Mouse (Mus musculus) brain, embryonic 18.5 days (tissue): ENCODE measurements around the gene Pim2.
"Not testable (repeated sequence)": the region's sequence is repeated elsewhere in the genome, so short reads cannot be mapped to it uniquely, and the experiment has no call there.

Experiments used
- DNase-seq: peaks from one replicate; pipeline ENCODE4 v3.0.0-alpha.2; 2012; ENCODE audit warnings: low read depth, low spot score

The Pim2 gene

DNA sequence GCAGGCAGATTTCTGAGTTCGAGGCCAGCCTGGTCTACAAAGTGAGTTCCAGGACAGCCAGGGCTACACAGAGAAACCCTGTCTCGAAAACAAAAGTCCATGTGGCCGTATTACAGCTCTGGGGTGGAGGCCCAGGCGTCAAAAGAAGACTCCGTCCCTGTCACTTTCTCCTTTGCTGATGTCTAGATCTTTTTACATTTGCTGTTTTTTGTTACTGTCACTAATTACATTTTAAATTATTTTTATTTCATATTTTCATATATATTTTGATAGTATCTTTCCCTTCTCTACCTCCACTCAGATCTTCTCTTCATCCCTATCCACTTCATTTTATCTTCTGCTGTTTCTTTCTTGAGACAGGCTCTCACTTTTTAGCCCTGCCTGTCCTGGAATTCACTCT, 29.7 kb downstream of the Pim2 start, which contains the start of gene Gm10491:
Gene Gm10491 (minus strand): TSS at position 101 of the 400 bp plus-strand sequence.
- DNase-seq, result no peak

DNA sequence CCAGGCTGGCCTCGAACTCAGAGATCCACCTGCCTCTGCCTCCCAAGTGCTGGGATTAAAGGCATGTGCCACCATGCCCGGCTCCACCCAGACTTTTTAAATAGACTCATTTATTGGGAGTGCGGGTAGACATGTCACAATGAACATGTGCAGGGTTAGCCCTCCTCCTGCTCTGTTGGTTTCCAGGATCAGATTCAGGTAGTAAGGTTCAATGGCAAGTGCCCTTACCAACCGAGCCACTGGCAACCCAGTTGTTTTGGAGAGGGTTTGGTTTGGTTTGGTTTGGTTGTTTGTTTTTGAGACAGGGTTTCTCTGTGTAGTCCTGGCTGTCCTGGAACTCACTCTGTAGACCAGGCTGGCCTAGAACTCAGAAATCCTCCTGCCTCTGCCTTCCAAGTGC, 31.2 kb downstream of the Pim2 start, which contains the start of gene Gm10490:
Gene Gm10490 (plus strand): TSS at position 301 of the 400 bp plus-strand sequence.
- not testable (repeated sequence) for DNase-seq

DNA sequence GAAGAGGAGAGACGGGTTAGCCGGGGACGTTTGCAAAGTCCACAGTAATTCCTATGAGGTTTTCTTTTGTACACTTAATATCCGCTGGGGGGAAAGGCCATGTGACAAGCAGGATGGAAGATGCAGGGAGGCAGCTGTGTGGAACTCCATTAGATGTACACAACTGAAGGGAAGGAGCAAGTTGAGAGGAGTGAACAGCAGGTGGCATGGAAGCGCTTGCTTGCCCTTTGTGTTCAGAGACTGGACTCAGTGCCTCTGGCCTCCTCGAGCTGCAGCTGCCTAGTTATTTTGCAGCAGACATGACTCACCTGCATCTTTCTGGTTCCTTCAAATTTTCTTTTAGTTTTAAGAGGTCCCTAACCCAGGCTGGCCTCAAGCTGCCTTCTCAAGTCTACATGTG, 32.4 kb downstream of the Pim2 start:
- no peak for DNase-seq

DNA sequence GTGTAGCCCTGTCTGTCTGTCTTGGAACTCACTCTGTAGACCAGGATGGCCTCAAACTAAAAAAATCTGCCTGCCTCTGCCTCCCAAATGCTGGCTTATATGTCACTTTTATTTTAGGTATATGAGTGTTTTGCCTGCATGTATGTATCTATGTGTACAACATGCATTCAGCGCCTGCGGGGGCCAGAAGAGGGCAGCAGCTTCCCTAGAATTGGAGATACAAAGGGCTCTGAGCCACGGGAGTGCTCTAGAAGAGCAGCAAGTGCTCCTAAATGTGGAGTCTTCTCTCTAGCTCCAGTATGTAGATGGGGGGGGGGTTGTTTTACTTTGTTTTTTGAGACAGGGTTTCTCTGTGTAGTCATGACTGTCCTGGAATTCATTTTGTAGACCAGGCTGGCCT, 37.6 kb downstream of the Pim2 start:
- not testable (repeated sequence) for DNase-seq

- DNase-seq, result not testable (repeated sequence)
Observed at GRCm38 (mm10) chrX:7917960-7918359, 39.9 kb downstream of the Pim2 start.

DNA sequence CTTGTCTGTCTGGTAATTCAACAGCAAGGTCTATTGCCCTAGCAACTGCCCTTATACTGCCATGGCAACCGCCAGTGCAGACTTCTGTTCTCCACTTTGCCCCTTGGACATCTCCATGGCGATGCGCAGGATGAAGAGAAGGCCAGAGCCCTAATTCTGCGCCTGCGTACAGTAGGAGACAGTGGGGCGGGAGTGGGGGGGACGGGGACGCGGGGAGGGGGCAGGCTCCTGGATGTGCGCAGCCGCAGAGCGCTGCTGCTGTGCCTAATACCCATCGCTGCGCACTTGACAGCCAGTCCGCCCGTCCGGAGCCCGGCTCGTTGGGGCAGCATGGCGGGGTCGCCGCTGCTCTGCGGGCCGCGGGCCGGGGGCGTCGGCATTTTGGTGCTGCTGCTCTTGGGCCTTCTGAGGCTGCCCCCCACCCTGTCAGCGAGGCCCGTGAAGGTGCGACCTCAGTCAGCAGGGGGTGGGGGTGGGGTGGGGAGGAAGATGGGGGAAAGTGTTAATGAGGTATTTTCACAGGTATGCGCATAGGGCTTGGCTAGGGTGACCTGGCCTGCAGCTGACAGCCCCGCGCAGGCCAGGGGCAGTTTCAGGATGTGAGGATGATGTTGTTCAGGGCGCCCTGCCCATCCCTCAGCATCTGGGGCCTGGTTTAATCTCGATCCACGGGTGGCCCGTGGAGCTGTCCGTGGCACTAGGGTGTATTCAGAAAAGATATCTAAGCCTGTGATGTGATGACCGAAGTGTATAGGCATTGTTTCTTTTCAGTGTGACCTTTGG, 41.7 kb downstream of the Pim2 start, which contains the start of gene Pcsk1n:
Gene Pcsk1n (plus strand): TSS at position 222 of the 783 bp plus-strand sequence.
- DNase-seq, result peak; percentile 57

- DNase-seq, result no peak
Observed at GRCm38 (mm10) chrX:7922032-7922431, 44.0 kb downstream of the Pim2 start.

- DNase-seq, result no peak
Observed at GRCm38 (mm10) chrX:7926266-7926665, 48.2 kb downstream of the Pim2 start.

DNA sequence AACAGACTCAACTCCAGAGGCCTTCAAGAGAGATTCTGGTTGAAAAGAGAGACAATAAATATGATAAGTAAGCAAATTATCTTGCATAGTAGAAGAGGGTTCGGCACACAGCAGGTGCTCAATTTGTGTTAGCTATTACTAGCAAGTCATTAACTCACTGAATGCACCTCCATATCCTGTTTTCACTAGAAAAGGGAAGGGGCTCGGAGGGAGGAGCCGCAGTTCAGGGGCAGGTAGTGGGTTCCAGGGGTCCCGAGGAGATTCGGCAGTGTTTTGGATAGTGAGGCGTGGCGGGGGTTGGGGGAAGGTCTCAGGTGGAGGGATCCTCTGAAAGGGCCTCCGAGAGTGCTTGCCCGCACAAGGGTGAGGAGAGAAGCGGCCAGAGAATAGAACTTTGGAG, 49.1 kb downstream of the Pim2 start:
- DNase-seq, result no peak

DNA sequence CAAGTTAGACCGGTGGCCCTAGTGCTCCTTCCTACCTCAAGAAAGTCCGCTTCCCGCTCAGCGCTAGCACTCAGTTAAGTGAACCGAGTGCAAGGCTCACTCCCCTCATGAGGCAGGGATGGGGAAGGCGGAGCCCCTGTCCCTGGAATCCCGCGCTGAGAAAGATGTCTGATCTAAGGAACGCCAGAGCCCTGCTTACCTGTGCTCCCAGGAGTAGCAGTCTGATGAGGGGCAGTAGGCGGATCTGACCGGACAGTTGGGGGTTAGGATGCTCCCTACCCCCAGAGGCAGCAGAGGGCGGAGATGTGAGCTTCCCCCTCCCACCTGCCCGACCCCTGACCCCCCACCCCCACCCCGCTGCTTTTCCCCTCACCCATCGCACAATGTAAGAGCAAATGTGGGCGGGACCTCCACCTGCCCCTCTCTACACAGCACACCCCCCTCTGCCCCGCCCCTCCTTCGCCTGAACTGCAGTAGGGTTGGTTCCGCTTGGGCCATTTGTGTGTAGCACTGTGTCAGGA, 50.3 kb downstream of the Pim2 start, which contains the start of gene Eras:
Gene Eras (minus strand): TSS at position 338 of the 521 bp plus-strand sequence.
- no peak for DNase-seq
